Mouse (Mus musculus): ENCODE data around the gene Ints14. TPM values are rescaled to one million over a fixed set of nuclear protein-coding genes. Genes with fewer than 3 reads are reported as not detected.
A peak's percentile ranks its signal among the peaks of the same experiment; 100 is the strongest.
"Not testable (repeated sequence)": the region's sequence is repeated elsewhere in the genome, so short reads cannot be mapped to it uniquely, and the experiment has no call there.

The Ints14 gene
- total RNA-seq, 2 experiments from 2014 or later = 17.3 to 20.8 TPM

DNA sequence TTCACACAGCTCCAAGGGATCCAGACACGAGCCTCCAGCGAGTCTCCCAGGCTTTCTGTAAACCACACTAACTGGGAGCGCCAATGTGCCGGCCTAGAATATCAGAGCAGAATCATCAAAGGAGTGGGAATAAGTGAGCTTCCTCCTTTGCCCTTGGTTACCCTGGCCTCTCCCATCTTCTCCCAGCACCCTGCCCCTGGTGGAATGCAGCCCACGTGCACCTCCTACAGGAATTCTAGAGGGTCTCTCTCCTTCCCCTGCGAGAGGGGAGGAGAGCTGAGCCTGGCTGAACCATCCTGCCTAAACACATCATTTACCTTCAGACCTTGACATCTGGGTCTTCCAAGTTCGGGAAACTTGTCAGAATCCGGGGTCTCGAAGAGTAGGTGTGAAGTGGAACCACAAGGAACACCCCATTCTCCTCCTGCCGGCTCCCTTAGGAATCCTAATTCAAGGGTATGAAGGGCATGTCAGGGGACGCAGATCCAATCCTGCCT lies 9.5 kb upstream of the Ints14 start, which contains the start of gene Slc24a1:
TSS of gene Slc24a1 (minus strand) at position 447 of the 497 bp plus-strand sequence.
- DNase-seq (ENCODE audit: low spot score in 2 of 2) = no peak

DNA sequence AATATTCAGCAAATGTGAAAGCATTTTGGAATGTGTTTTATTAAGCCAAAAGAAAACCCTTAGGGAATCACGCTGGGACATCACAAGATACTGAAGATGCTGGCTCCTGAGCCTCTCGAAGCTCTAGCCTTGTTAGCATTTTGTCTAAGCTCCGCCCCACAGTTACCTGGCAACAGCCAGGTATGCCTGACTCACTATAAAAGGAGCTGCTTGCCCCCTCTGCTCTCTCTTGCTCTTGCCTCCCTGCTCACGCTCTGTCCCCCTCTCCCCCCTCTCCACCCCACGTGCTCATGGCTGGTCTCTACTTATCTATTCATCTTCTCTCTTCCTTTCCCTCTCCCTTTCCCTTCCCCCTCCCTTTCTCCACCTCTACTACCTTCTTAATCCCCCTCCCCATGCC lies 8.7 kb upstream of the Ints14 start:
- no peak for DNase-seq (ENCODE audit: low spot score in 2 of 2)

DNA sequence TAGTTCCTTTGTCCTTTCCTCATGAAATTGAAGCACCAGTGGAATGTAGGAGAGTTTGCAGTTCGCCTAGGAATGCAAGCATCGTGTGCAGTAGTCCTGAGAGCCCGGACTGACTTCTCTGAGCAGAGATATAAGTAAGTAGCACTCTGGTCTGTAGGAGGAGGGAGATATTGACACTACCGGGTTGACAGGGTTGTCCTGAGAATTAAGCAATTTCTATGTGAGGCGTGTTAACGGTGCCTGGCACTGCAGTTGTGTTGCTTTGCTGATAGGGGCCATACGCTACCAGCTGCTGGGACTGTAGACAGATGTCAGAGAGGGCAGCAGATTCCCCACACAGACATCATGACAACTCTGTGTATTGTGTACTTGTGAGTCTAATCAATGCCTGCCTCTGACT lies 7.5 kb upstream of the Ints14 start:
- DNase-seq (ENCODE audit: low spot score in 2 of 2) = no peak

DNA sequence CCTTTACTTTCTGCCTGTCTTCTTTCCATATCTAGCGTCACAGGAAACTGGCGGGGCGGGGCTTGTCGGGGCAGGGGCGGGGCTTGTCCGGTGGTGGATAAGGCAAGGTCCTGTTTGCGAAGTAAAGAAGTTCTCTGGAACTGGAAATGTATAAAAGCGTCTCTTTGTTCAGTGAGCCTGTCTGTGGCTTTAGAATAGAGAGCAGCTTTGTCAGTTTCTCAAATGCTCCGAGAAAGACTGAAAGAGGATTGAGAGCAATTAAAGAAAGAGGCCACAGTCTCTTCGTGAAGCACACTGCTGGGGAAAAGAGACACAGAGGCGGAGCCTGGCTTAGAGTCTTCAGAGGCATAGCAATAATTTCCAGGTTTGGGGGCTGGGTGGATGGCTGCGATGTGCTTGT lies 4.4 kb upstream of the Ints14 start:
- peak in 1 of 2 experiments; percentile 22 for DNase-seq (ENCODE audit: low spot score in 2 of 2)

DNA sequence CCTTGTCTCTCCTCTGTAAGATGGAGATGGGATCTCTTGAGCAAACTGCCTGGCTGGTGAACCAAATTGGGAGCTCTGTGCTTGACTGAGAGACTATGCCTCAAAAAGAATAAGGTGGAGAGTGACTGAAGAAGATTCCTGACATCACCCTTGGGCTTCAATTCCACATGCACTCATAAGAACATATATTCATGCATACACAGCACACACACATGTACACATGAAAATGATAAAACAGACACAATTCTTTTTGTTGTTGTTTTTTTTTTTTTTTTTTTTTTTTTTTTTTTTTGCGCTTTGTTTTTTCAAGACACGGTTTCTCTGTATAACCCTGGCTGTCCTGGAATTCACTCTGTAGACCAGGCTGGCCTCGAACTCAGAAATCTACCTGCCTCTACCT lies 3.4 kb upstream of the Ints14 start:
- no peak for DNase-seq (ENCODE audit: low spot score in 2 of 2)

DNA sequence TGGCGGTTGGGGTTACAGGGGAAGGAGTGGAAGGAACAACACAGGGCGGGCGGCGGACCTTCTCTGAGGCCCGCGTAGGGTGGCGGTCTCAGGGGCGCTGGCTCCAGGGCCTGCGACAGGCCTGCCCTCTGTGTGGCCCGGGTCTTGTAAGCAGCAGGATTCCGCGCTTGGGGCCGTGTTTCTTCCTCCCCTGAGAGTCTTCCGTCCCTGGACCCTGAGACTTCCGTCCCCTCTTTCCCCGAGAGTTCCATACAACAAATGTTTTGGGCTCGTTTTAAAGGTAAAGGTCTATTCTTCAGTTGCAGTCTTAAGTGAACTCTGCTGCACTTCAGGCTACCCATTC lies 244 bp downstream of the Ints14 start:
- no peak for DNase-seq (ENCODE audit: low spot score in 2 of 2)

DNA sequence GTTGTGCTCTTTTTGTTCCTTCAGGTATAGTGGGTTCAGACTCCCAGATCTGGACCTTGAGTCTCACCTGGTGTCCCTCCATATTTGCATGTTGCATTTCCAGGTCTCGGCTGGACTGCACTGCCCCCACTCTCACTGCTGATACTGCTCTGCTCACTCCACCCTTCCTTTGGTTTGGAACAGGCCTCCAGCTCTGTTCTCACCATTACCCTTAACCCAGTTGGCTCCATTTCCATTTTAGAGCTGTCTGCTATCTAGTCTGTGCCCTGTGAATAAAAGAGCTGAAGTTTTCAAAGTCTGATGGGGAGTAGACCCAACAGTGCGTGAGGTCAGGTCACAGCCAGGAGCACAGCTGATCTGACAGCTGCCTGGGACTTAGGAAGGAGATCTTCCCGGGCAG lies 19.8 kb downstream of the Ints14 start:
- DNase-seq (ENCODE audit: low spot score in 2 of 2) = no peak

DNA sequence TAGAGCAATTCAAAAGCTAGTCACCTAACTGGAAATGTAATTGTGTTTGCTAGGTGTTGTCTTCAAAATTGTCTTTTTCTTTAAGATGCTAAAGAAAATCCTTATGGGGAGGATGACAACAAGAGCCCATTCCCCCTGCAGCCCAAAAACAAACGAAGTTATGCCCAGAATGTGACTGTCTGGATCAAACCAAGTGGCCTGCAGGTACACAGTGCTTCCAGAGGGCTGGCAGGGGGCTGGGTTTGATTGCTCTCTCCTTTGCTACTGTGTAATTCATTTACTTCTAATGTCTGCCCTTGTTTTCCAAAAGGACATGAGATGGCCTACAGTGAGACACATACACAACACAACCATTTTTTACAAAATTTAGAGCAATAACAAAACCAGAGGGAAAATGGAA lies 21.2 kb downstream of the Ints14 start:
- no peak for DNase-seq (ENCODE audit: low spot score in 2 of 2)

DNA sequence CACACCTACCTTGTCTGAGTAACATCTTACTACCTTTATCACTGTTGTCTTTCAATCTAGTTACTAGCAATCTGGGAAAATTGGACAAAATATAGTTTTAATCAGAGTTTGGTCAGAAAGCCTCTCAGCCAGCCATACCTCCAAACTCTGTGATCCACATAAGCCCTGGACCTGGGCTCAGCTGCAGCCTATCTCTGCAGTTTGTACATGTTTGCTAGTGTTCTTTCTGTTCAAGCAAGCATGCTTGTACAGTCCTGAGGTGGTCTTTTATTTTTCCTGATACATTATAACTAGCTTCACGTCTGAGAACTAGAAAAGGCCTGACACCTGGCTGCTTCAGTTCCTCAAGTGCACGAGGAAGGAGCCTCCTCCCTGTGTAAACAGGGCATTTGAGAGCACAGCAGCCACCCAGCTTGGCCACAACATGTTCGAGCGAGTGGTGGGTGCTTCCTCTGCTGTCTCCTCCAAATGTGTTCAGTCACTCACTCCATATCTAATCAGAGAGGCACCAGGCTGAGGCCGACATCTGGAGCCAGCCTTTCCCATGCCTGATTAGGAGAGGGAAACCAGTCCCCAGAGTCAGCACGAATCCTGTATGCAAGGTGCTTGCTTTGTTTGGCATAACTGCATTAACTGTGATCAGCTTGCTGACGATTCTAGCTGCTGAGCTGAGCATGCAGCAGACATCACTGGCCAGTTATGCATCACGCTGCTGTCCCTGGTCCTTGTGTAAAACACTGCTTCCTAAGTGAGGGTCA lies 24.5 kb downstream of the Ints14 start:
- DNase-seq (ENCODE audit: low spot score in 2 of 2) = no peak

DNA sequence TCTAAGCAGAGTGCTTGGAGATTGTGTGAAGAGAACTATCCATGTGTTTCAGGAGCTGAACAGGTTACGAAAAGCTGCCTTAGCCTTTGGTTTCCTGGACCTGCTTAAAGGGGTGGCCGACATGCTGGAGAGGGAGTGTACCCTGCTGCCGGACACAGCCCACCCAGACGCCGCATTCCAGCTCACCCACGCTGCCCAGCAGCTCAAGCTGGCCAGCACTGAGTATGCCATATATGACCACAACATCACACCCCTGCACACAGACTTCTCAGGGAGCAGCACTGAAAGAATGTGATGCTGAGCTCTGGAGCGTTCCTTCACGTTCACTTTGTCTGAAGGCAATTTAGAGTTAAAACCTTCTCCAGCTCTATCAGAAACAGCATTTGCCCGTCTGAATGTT lies 25.1 kb downstream of the Ints14 start:
- no peak for DNase-seq (ENCODE audit: low spot score in 2 of 2)

DNA sequence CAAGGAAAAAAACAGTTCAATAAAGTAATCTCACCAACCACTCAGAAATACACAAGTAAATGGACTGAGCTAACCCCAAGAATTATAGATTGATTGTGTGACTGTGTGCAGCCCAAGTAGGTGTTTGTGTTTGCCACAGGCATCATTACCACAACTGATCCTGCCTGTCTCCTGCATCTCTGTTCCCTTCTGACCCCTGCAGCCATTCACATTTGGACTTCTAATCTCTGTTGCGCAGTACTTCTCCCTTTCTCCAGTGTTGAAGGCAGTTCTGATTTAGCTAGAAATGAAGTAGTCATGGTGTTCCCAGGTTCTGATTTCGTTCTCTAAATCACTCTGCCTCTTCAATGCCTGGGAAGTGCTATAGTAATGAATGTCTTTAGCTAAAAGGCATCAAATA lies 26.9 kb downstream of the Ints14 start:
- DNase-seq (ENCODE audit: low spot score in 2 of 2) = no peak

DNA sequence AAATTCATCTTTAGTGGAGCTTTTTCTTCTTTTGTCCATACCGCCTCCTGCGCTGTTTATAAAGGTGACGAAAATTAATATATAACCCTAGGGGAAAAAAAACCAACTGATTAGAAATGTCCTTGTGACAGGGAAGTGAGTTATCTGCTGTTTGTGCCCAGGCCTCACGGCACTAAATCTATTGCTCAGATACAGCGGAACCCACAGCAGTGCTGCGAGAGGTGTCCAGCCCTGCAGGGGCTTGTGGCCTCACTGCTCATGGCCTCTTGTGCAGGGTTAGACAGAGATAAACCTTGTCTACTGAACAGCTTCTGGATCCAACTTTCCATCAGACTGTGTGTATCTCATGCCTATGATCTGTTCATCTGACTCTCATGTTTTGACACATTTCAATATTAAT lies 27.7 kb downstream of the Ints14 start:
- no peak for DNase-seq (ENCODE audit: low spot score in 2 of 2)

DNA sequence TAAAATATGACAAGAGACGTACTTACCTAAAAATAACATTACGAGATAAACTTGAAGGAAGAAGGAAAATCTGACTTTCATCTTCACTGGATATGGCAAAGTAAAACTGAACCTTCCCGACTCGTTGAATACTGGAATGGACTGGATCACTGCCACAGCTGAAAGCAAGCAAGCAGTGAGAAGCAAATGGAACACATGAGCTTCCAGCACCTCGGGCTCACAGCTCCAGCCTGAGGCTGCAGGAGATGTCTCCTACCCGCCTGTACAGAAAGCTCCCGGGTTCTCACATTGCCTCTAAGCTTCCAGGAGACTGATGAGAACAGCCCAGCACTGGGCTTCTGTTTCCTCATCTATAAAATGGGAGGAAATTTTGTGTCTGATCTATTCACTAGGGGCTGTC lies 29.6 kb downstream of the Ints14 start:
- no peak for DNase-seq (ENCODE audit: low spot score in 2 of 2)

DNA sequence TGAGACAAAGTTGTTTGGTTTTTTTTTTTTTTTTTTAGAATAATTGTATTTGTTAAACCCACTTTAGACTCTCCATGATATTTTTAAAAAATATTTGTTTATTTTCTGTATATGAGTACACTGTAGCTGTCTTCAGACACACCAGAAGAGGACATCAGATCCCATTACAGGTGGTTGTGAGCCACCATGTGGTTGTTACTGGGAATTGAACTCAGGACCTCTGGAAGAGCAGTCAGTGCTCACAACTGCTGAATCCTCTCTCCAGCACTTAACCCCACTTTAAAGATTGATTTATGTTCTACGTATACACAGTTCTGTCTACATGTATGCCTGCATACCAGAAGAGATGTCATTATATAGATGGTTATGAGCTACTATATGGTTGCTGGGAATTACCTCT lies 34.8 kb downstream of the Ints14 start:
- DNase-seq (ENCODE audit: low spot score in 2 of 2) = not testable (repeated sequence)

DNA sequence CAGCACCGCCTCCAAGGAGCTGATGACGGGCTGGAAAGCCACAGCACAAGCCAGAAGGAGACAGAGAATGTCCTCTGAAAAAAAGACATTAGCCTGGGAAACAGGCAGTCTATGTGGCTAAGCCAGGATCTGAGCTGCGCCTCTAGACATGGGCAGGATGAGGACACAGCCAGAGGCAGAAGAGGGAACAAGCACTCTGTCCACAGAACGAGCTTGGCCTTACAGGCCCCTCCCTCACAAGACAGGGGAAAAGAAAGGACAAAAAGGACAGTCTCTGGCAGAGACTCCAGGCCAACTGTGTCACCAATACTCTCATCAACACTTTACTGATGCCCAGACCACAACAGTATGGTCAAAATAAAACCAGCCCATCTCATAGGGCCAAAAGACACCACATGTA lies 40.8 kb downstream of the Ints14 start:
- DNase-seq (ENCODE audit: low spot score in 2 of 2) = no peak

DNA sequence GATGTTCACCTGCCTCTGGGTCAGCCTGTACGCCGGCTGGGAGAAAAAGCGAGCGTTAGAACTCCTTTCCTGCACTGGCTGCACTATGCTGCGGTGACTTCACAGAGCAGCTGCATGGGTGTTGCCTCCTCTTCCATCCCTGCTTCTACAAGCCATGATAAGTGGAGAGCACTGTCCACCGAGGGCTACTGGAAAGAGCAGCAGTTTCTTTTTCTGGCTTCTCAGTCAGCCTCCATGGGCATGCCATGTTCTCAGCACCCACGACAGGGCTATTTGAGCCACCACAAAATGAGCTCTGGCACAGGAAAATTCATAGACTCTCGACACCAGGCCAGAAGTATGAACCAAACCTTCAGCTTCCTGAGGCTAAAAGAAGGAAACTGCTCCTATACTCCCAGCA lies 45.0 kb downstream of the Ints14 start:
- no peak for DNase-seq (ENCODE audit: low spot score in 2 of 2)

DNA sequence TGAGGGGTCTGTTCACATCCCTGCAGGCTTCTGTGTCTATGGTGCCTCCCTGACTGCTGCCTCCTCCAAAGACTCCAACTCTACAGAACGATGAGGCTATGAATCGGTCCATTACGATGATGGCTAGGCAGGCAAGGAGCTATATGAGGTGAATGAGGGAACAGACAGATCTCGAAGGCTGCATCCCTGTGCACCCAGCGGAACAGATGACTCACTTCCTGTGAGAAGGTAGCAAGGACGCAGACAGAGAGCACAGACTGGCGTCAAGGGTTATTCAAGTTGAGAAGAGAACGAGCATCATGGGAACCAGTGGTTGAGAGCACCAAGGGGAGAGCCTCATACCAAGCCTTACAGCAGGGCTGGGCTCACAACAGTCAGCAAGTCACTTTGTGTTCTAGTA lies 49.9 kb downstream of the Ints14 start:
- DNase-seq (ENCODE audit: low spot score in 2 of 2) = no peak

DNA sequence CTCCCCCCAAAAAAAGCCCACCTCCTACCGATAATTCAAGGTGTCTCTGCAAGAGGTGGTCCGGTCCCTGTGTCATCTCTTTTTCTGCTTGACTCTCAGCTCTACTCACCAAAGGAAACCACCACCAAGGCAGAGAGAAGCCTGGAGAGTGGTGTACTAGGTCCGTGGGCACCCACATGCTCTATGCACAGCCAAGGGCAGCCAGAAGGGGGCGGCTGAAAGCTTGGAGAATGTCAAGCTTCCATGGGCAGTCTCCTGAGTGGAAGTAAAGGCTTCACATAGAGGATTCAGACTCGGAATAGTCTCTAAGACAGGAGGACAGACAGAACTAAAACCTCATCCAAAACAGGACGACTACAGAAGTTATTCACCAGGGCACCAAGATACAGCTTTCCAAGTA lies 50.6 kb downstream of the Ints14 start:
- no peak for DNase-seq (ENCODE audit: low spot score in 2 of 2)

DNA sequence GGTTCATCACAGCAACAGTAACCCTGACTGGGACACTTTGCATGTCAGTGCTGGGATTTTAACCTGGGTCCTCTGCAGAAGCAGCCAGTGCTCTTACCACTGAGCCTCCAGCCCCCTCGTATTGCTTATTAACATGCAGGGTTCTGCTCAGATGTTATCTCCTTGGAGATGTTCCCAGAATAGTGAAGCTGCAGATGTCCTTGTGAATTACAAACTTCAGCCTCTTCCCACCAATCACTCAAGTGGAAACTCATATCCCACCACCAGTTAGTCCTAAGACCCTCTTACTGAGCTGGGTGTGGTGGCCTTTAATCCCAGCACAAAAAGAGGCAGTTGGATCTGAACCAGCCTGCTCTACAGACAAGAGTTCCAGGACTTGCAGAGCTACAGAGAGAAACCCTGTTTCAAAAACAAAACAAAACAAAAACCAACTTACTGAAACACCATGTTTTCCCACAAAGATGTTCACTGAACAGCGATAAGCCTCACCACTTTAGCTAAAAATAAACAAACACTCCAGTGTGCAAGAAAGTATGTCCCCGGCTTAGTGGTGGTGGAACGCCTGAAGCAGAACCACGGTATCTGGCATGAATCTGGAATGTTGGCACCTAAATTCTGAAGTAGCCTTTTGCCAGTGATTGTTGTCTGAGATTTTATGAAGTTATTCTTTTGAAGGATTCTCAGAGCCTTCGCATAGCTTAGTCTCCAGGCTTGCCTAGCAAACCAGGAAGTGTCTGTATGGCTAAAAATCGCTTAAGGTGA lies 54.9 kb downstream of the Ints14 start:
- DNase-seq (ENCODE audit: low spot score in 2 of 2) = no peak

DNA sequence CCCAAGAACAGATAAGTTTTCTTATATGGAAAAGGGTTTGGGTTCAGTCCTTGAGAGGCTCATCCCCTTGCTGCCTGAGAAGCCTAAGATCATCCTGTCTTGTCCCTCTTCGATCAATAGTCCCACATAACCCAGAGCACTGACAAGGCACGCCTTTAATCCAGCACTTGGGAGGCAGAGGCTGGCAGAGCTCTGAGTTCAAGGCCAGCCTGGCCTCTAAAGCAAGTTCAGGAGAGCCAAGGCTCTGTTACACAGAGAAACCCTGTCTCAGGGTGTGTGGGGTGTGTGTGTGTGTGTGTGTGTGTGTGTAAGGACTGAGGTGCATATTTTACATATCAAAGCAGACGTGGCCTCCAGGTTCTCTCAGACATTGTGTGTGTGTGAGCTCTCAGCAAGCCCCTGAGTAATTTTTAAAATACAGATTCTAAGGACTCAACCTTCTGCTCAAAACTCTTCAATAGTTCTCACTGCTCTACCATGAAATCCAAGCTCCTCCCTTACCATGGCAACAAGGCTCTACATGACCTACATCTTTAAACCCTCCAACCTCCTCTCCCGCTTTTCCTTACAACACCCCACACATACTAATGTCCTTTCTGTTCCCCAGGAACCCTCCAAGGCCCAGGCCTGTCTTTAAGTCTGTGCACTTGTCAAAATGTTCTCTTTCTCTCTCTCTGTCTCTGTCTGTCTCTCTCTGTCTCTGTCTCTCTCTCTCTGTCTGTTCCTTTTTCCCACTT lies 55.7 kb downstream of the Ints14 start:
- no peak for DNase-seq (ENCODE audit: low spot score in 2 of 2)

DNA sequence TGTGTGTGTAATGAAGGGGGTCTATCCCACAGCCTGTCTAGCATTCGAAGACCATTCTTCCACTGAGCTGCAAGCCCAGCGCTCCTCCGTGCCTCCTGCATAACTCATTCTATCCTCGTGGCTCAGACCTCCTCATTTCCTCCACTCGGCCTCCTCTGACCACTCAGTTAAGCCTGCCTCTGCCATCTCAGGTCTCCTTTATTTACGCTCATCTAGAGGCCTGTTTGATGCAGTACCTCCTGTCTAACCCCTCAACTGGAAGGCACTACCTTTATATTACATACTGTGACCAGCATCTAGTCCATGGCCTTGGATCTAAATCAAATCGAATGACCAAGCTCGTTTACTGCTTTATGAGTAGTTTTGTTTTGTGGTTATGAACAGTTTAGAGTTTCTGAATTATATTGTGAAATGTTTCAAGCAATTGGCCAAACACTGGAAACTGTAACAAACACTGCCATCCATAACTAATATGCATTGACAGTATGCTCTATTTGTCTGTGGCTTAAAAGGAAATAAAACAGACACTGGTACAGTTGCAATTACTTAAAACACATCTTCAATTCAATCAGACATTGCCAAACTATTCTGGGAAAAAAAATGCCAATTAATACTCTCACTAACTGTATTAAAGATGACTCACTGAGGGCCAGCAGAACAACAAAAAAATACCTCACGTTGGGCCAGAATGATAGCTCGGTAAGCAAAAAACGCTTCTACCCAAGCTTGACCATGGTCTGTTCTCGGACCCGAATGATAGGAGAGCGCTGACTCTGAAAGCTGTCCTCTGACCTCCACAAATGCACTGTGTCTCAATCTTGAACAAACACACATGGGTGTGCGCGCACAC lies 56.5 kb downstream of the Ints14 start:
- DNase-seq (ENCODE audit: low spot score in 2 of 2) = no peak
